22 mouse cellular contexts compared by ENCODE assay signal in genomic region chr5:115924946-115925345, GRCm38 (mm10).
A peak's percentile ranks its signal among the peaks of the same experiment; 100 is the strongest.
DNase-seq lines count a peak whose midpoint lies in the region; ATAC-seq and TF ChIP-seq lines count a peak whose summit lies in the region.
"Had no signal": no experiment of that assay in that cellular context is flagged by ENCODE, and none has a peak within 500 bp of the region (broad histone marks: within the 10 kb centered on the region; RNA-seq: fewer than 3 reads in every experiment).

No protein-coding gene starts in this region.

- intact Hi-C loops in left cerebral cortex, postnatal 36 days (cut with DNase I) = no loop called here

- no peak overlapping the region for H3K4me3 ChIP-seq in lung, embryonic 16.5 days (ENCODE audit: low read length)
- H3K4me3 ChIP-seq: embryonic facial prominence, embryonic 12.5 days; embryonic facial prominence, embryonic 15.5 days; forebrain, embryonic 12.5 days; forebrain, embryonic 15.5 days; hindbrain, embryonic 12.5 days; hindbrain, embryonic 15.5 days had no signal

- POLR2A ChIA-PET in Patski (lab: Charles Lee) = interaction anchor here (0.6 kb wide), 1 partner anchor 100 kb away, joined by 3 read pairs; no protein-coding TSS in a partner anchor

- in situ Hi-C loops in Patski (cut with MboI; ENCODE audit: low pct_unique_long_range_greater_than_20kb) = no loop called here

- H3K9me3 ChIP-seq in lung, embryonic 16.5 days (ENCODE audit: control insufficient read depth, low read length) = no peaks in the 10 kb centered on the region
- H3K9me3 ChIP-seq: embryonic facial prominence, embryonic 12.5 days; embryonic facial prominence, embryonic 15.5 days; forebrain, embryonic 12.5 days; forebrain, embryonic 15.5 days; hindbrain, embryonic 12.5 days; hindbrain, embryonic 15.5 days had no signal

- H3K27me3 ChIP-seq in lung, embryonic 16.5 days (ENCODE audit: control insufficient read depth, insufficient read depth, low read depth, low read length) = no peaks in the 10 kb centered on the region
- no peaks in the 10 kb centered on the region for H3K27me3 ChIP-seq in Patski
- H3K27me3 ChIP-seq: embryonic facial prominence, embryonic 12.5 days; embryonic facial prominence, embryonic 15.5 days; forebrain, embryonic 12.5 days; forebrain, embryonic 15.5 days; hindbrain, embryonic 12.5 days; hindbrain, embryonic 15.5 days had no signal

- no peak overlapping the region for H3K9ac ChIP-seq in lung, embryonic 16.5 days (ENCODE audit: low read length)
- H3K9ac ChIP-seq: embryonic facial prominence, embryonic 12.5 days; embryonic facial prominence, embryonic 15.5 days; forebrain, embryonic 12.5 days; forebrain, embryonic 15.5 days; hindbrain, embryonic 12.5 days; hindbrain, embryonic 15.5 days had no signal

- DNase-seq in adrenal gland, postnatal 10 days = peak; percentile 36
- DNase-seq in adrenal gland, adult (ENCODE audit: inconsistent age in 2 of 2, low spot score in 1 of 2) = no peak
- DNase-seq in lung, postnatal 14 days = no peak
- peak; percentile 13 for DNase-seq in Patski (ENCODE audit: low read depth, low spot score)
- no peak for DNase-seq in urinary bladder, adult 2 months (ENCODE audit: low spot score)
- no peak for DNase-seq in left cerebral cortex, postnatal 36 days (ENCODE audit: low spot score in 2 of 2)
- DNase-seq: cerebellum, adult 11 months; cerebellum, adult 2 months; cerebellum, adult 9-11 months; cerebellum, postnatal 25 days; gastrocnemius, postnatal 36 days; kidney, adult 2 months had no signal

- no peaks in the 10 kb centered on the region; the same call in none of the 2 replicates for H3K36me3 ChIP-seq in lung, embryonic 16.5 days (ENCODE audit: control insufficient read depth, insufficient read depth, low read length)

- H3K4me2 ChIP-seq in lung, embryonic 16.5 days (ENCODE audit: low read depth, low read length) = no peak overlapping the region
- H3K4me2 ChIP-seq: embryonic facial prominence, embryonic 12.5 days; embryonic facial prominence, embryonic 15.5 days; forebrain, embryonic 12.5 days; forebrain, embryonic 15.5 days; heart, embryonic 11.5 days; hindbrain, embryonic 12.5 days; hindbrain, embryonic 15.5 days had no signal

- H3K27ac ChIP-seq in lung, embryonic 16.5 days (ENCODE audit: low read length) = no peak overlapping the region
- H3K27ac ChIP-seq: embryonic facial prominence, embryonic 12.5 days; embryonic facial prominence, embryonic 15.5 days; forebrain, embryonic 12.5 days; forebrain, embryonic 15.5 days; hindbrain, embryonic 12.5 days; hindbrain, embryonic 15.5 days had no signal

- CTCF ChIA-PET in Patski (lab: Charles Lee) = interaction anchor here (0.9 to 1.4 kb wide), 3 partner anchors 11 to 20 kb away, joined by 3 read pairs; no protein-coding TSS in a partner anchor

- peaks cover 2% of the 10 kb centered on the region; the same call in 1 of the 2 replicates for H3K4me1 ChIP-seq in lung, embryonic 16.5 days (replicated peaks; ENCODE audit: control insufficient read depth, insufficient read depth, low read length)
- H3K4me1 ChIP-seq: embryonic facial prominence, embryonic 12.5 days; embryonic facial prominence, embryonic 15.5 days; forebrain, embryonic 12.5 days; forebrain, embryonic 15.5 days; hindbrain, embryonic 12.5 days; hindbrain, embryonic 15.5 days had no signal

- WGBS in lung, embryonic 16.5 days = 80% methylated on average over 7 of the region's 7 CpGs

- no peak for TF ChIP-seq CTCF in Patski (IDR thresholded peaks at IDR 0.05)

- peak; percentile 11; the same call in 1 of the 2 replicates for ATAC-seq in lung, embryonic 16.5 days (ENCODE audit: low read depth)
- ATAC-seq in Patski = peak; percentile 48
- ATAC-seq: CD4-positive, CD25-positive, alpha-beta regulatory T cell, adult 4 months; forebrain, embryonic 15.5 days; intestine, postnatal 0 days had no signal

Comparison
In these comparisons a context has a peak if more than half of its experiments do, and no peak if none do; other contexts are left out.
1. DNase-seq: peak in adrenal gland, postnatal 10 days (single experiment) and Patski (single experiment); none in adrenal gland, adult (0 of 2), lung, postnatal 14 days (single experiment), urinary bladder, adult 2 months (single experiment) and left cerebral cortex, postnatal 36 days (0 of 2).